Mouse (Mus musculus): ENCODE results near the gene Nodal. TPM values are rescaled to one million over a fixed set of nuclear protein-coding genes. Genes with fewer than 3 reads are reported as not detected.

The Nodal gene
- polyA plus RNA-seq, 1 experiment = 52.2 TPM

- Histone ChIP-seq H3K4me1 (ENCODE audit: control insufficient read depth, insufficient read depth, low read length) (peaks cover 2% of the 10 kb centered on the region), H3K9me3 (replicated peaks; ENCODE audit: control insufficient read depth, insufficient read depth, low read length, poor library complexity, severe bottlenecking) (no peaks in the 10 kb centered on the region)
Measured at GRCm38 (mm10) chr10:61427951-61428350, 10.2 kb downstream of the Nodal start.

GRCm38 (mm10) chr10:61428416-61428815, 10.6 kb downstream of the Nodal start:
- Histone ChIP-seq H3K4me1 (ENCODE audit: control insufficient read depth, insufficient read depth, low read length) (peaks cover 2% of the 10 kb centered on the region), H3K9me3 (replicated peaks; ENCODE audit: control insufficient read depth, insufficient read depth, low read length, poor library complexity, severe bottlenecking) (no peaks in the 10 kb centered on the region), H3K4me3 (ENCODE audit: low read depth, low read length) (no peak overlapping the region), H3K36me3 (ENCODE audit: control insufficient read depth, insufficient read depth, low read length, poor library complexity, severe bottlenecking) (peaks cover 47% of the 10 kb centered on the region), H3K27me3 (ENCODE audit: control insufficient read depth, insufficient read depth, low read length, poor library complexity, severe bottlenecking) (no peaks in the 10 kb centered on the region), H3K9ac (ENCODE audit: low read depth, poor library complexity, severe bottlenecking) (no peak overlapping the region), H3K27ac (ENCODE audit: insufficient read depth, low read length) (no peak overlapping the region)
- TF ChIP-seq CTCF (IDR thresholded peaks at IDR 0.05; ENCODE audit: low read depth, low read length) (no peak), POLR2A (IDR thresholded peaks at IDR 0.05; ENCODE audit: insufficient read depth, low read length) (no peak)

More at GRCm38 (mm10) chr10:61427951-61428350, 10.2 kb downstream of the Nodal start:
- Histone ChIP-seq H3K4me3 (ENCODE audit: low read depth, low read length) (no peak overlapping the region), H3K9ac (ENCODE audit: low read depth, poor library complexity, severe bottlenecking) (no peak overlapping the region), H3K27ac (ENCODE audit: insufficient read depth, low read length) (no peak overlapping the region), H3K27me3 (ENCODE audit: control insufficient read depth, insufficient read depth, low read length, poor library complexity, severe bottlenecking) (no peaks in the 10 kb centered on the region), H3K36me3 (ENCODE audit: control insufficient read depth, insufficient read depth, low read length, poor library complexity, severe bottlenecking) (peaks cover 48% of the 10 kb centered on the region)
- TF ChIP-seq POLR2A (IDR thresholded peaks at IDR 0.05; ENCODE audit: insufficient read depth, low read length) = no peak
- no peak for TF ChIP-seq EP300 (IDR thresholded peaks at IDR 0.05; ENCODE audit: insufficient read depth, low read depth, low read length)
- no peak for TF ChIP-seq CTCF (IDR thresholded peaks at IDR 0.05; ENCODE audit: low read depth, low read length)

- Histone ChIP-seq H3K27me3 (ENCODE audit: control insufficient read depth, insufficient read depth, low read length, poor library complexity, severe bottlenecking) (no peaks in the 10 kb centered on the region), H3K4me3 (ENCODE audit: low read depth, low read length) (no peak overlapping the region), H3K27ac (ENCODE audit: insufficient read depth, low read length) (no peak overlapping the region), H3K9ac (ENCODE audit: low read depth, poor library complexity, severe bottlenecking) (no peak overlapping the region), H3K36me3 (ENCODE audit: control insufficient read depth, insufficient read depth, low read length, poor library complexity, severe bottlenecking) (peaks cover 48% of the 10 kb centered on the region), H3K9me3 (replicated peaks; ENCODE audit: control insufficient read depth, insufficient read depth, low read length, poor library complexity, severe bottlenecking) (no peaks in the 10 kb centered on the region), H3K4me1 (ENCODE audit: control insufficient read depth, insufficient read depth, low read length) (no peaks in the 10 kb centered on the region)
- no peak for TF ChIP-seq CTCF (IDR thresholded peaks at IDR 0.05; ENCODE audit: low read depth, low read length)
- no peak for TF ChIP-seq POLR2A (IDR thresholded peaks at IDR 0.05; ENCODE audit: insufficient read depth, low read length)
- TF ChIP-seq EP300 (IDR thresholded peaks at IDR 0.05; ENCODE audit: insufficient read depth, low read depth, low read length) = no peak
Measured at GRCm38 (mm10) chr10:61429043-61429442, 11.3 kb downstream of the Nodal start.

- Histone ChIP-seq H3K9ac (ENCODE audit: low read depth, poor library complexity, severe bottlenecking) (no peak overlapping the region), H3K36me3 (ENCODE audit: control insufficient read depth, insufficient read depth, low read length, poor library complexity, severe bottlenecking) (peaks cover 51% of the 10 kb centered on the region), H3K4me3 (ENCODE audit: low read depth, low read length) (no peak overlapping the region), H3K9me3 (replicated peaks; ENCODE audit: control insufficient read depth, insufficient read depth, low read length, poor library complexity, severe bottlenecking) (no peaks in the 10 kb centered on the region), H3K27me3 (ENCODE audit: control insufficient read depth, insufficient read depth, low read length, poor library complexity, severe bottlenecking) (no peaks in the 10 kb centered on the region), H3K27ac (ENCODE audit: insufficient read depth, low read length) (no peak overlapping the region), H3K4me1 (ENCODE audit: control insufficient read depth, insufficient read depth, low read length) (no peaks in the 10 kb centered on the region)
- TF ChIP-seq CTCF (IDR thresholded peaks at IDR 0.05; ENCODE audit: low read depth, low read length) (no peak), EP300 (IDR thresholded peaks at IDR 0.05; ENCODE audit: insufficient read depth, low read depth, low read length) (no peak), POLR2A (IDR thresholded peaks at IDR 0.05; ENCODE audit: insufficient read depth, low read length) (no peak)
Measured at GRCm38 (mm10) chr10:61431375-61431774, 13.6 kb downstream of the Nodal start.

- no peak overlapping the region for H3K27ac ChIP-seq (ENCODE audit: insufficient read depth, low read length)
- peaks cover 10% of the 10 kb centered on the region; the same call in 1 of the 2 replicates for H3K36me3 ChIP-seq (ENCODE audit: control insufficient read depth, insufficient read depth, low read length, poor library complexity, severe bottlenecking)
Measured at GRCm38 (mm10) chr10:61440202-61440800, 22.5 kb downstream of the Nodal start.

GRCm38 (mm10) chr10:61443456-61443855, 25.7 kb downstream of the Nodal start:
- Histone ChIP-seq H3K27ac (ENCODE audit: insufficient read depth, low read length) (no peak overlapping the region), H3K36me3 (ENCODE audit: control insufficient read depth, insufficient read depth, low read length, poor library complexity, severe bottlenecking) (peaks cover 8% of the 10 kb centered on the region; the same call in 1 of the 2 replicates), H3K9ac (ENCODE audit: low read depth, poor library complexity, severe bottlenecking) (no peak overlapping the region), H3K27me3 (ENCODE audit: control insufficient read depth, insufficient read depth, low read length, poor library complexity, severe bottlenecking) (no peaks in the 10 kb centered on the region), H3K9me3 (replicated peaks; ENCODE audit: control insufficient read depth, insufficient read depth, low read length, poor library complexity, severe bottlenecking) (no peaks in the 10 kb centered on the region), H3K4me1 (ENCODE audit: control insufficient read depth, insufficient read depth, low read length) (peaks cover 5% of the 10 kb centered on the region), H3K4me3 (ENCODE audit: low read depth, low read length) (no peak overlapping the region)
- TF ChIP-seq POLR2A (IDR thresholded peaks at IDR 0.05; ENCODE audit: insufficient read depth, low read length) (no peak), EP300 (IDR thresholded peaks at IDR 0.05; ENCODE audit: insufficient read depth, low read depth, low read length) (no peak), CTCF (IDR thresholded peaks at IDR 0.05; ENCODE audit: low read depth, low read length) (no peak)

More at GRCm38 (mm10) chr10:61440202-61440800, 22.5 kb downstream of the Nodal start:
- Histone ChIP-seq H3K4me3 (ENCODE audit: low read depth, low read length) (no peak overlapping the region), H3K9me3 (replicated peaks; ENCODE audit: control insufficient read depth, insufficient read depth, low read length, poor library complexity, severe bottlenecking) (no peaks in the 10 kb centered on the region), H3K9ac (ENCODE audit: low read depth, poor library complexity, severe bottlenecking) (no peak overlapping the region), H3K27me3 (ENCODE audit: control insufficient read depth, insufficient read depth, low read length, poor library complexity, severe bottlenecking) (no peaks in the 10 kb centered on the region), H3K4me1 (ENCODE audit: control insufficient read depth, insufficient read depth, low read length) (peaks cover 4% of the 10 kb centered on the region)
- TF ChIP-seq CTCF (IDR thresholded peaks at IDR 0.05; ENCODE audit: low read depth, low read length) (no peak), EP300 (IDR thresholded peaks at IDR 0.05; ENCODE audit: insufficient read depth, low read depth, low read length) (no peak), POLR2A (IDR thresholded peaks at IDR 0.05; ENCODE audit: insufficient read depth, low read length) (no peak)

Measured in ES-Bruce4 (cell line).